16 mouse cellular contexts compared by ENCODE assay signal in the genomic region with DNA sequence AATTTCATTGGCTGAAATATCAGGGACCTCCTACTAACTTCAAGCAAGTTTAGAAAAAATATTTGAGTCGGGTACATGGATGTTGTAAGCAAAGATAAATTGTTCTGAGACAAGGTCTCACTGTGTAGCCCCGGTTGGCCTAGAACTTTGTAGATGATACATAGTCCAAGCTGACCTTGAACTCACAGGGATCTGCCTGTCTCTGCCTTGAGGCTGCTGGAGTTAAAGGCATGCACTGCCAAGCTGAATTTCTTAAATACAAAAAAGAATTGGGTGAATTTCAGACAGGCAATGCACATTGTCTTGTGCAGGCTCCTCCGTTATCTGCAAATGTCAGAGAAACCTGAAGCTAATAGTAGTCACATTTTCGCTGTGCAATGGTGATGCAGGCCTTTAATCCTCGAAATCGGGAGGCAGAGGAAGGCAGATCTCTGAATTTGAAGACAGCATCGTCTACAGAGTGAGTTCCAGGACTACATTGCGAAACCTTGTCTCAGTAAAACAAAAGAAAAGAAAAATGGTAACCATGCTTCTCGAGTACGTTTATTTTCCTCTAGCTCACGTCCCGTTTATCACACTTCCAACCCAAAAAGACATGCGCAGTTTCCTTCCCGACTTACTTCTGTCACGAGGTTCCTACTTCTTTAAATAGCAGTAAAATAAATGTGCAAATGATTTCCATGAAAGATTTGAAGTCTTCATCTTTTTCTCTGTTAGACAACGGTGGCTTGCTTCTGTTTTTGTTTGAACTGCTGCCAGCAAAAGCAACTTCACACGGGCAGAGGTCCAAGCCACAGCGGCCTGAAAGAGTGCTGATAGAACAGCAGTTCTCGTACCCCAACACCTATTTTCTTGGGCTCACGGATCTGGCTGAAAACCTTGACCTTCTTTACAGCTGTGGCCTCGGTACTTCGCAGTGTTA.
DNase-seq lines count a peak whose midpoint lies in the region; ATAC-seq lines count a peak whose summit lies in the region.
"Had no signal": no experiment of that assay in that cellular context is flagged by ENCODE, and none has a peak within 500 bp of the region (broad histone marks: within the 10 kb centered on the region; RNA-seq: fewer than 3 reads in every experiment).

No protein-coding gene starts in this region.

- H3K27me3 ChIP-seq in heart, embryonic 15.5 days = no peaks in the 10 kb centered on the region
- H3K27me3 ChIP-seq: embryonic facial prominence, embryonic 15.5 days; liver, embryonic 12.5 days; neural tube, embryonic 15.5 days had no signal

- no peak overlapping the region for H3K9ac ChIP-seq in heart, embryonic 15.5 days
- H3K9ac ChIP-seq: embryonic facial prominence, embryonic 15.5 days; liver, embryonic 12.5 days; neural tube, embryonic 15.5 days had no signal

- H3K27ac ChIP-seq in heart, embryonic 15.5 days = no peak overlapping the region
- H3K27ac ChIP-seq: embryonic facial prominence, embryonic 15.5 days; left cerebral cortex, adult 2 months; liver, embryonic 12.5 days; neural tube, embryonic 15.5 days had no signal

- ATAC-seq in heart, embryonic 15.5 days (replicated peaks; ENCODE audit: insufficient number of reproducible peaks, insufficient read depth, low FRiP score, low read depth) = 0 out of 2 replicates have a peak, but pooled peaks have one; percentile 14
- peak; percentile 89 for ATAC-seq in megakaryocyte progenitor cell, adult 5-6 weeks (replicated peaks; ENCODE audit: poor library complexity)
- ATAC-seq: hindbrain, embryonic 16.5 days; liver, embryonic 12.5 days; midbrain, embryonic 16.5 days had no signal

- DNase-seq in heart, adult 8-10 months (ENCODE audit: low spot score) = no peak
- peak; percentile 28 for DNase-seq in ovary, adult 18-20 months (ENCODE audit: low spot score)
- no peak for DNase-seq in ovary, postnatal 10 days (ENCODE audit: low spot score)
- peak; percentile 3 for DNase-seq in brain, adult 2 months (ENCODE audit: low read depth, low spot score)
- DNase-seq in retina, embryonic 14.5 days (ENCODE audit: low spot score) = no peak
- no peak for DNase-seq in layer of hippocampus, postnatal 14 days (ENCODE audit: low spot score in 2 of 2)
- DNase-seq: cerebellum, adult 2 months; thymus, adult 18-20 months had no signal

- no peak overlapping the region for H3K4me3 ChIP-seq in heart, embryonic 15.5 days
- H3K4me3 ChIP-seq: embryonic facial prominence, embryonic 15.5 days; left cerebral cortex, adult 2 months; liver, embryonic 12.5 days; neural tube, embryonic 15.5 days had no signal

- H3K4me2 ChIP-seq in heart, embryonic 15.5 days = peak overlapping the region; percentile 36
- H3K4me2 ChIP-seq: embryonic facial prominence, embryonic 15.5 days; liver, embryonic 12.5 days; neural tube, embryonic 15.5 days had no signal

- H3K9me3 ChIP-seq in heart, embryonic 15.5 days (replicated peaks) = no peaks in the 10 kb centered on the region
- H3K9me3 ChIP-seq: embryonic facial prominence, embryonic 15.5 days; liver, embryonic 12.5 days; neural tube, embryonic 15.5 days had no signal

- H3K36me3 ChIP-seq in heart, embryonic 15.5 days = no peaks in the 10 kb centered on the region
- H3K36me3 ChIP-seq: embryonic facial prominence, embryonic 15.5 days; liver, embryonic 12.5 days; neural tube, embryonic 15.5 days had no signal

- WGBS in heart, embryonic 15.5 days = 43% methylated on average over 22 of the region's 22 CpGs

- peaks cover 8% of the 10 kb centered on the region for H3K4me1 ChIP-seq in heart, embryonic 15.5 days (replicated peaks)
- H3K4me1 ChIP-seq: embryonic facial prominence, embryonic 15.5 days; liver, embryonic 12.5 days; neural tube, embryonic 15.5 days had no signal

Comparison
In these comparisons a context has a peak if more than half of its experiments do, and no peak if none do; other contexts are left out.
1. DNase-seq: peak in ovary, adult 18-20 months (single experiment) and brain, adult 2 months (single experiment); none in heart, adult 8-10 months (single experiment), ovary, postnatal 10 days (single experiment), retina, embryonic 14.5 days (single experiment) and layer of hippocampus, postnatal 14 days (0 of 2).